Mouse (Mus musculus) ES-E14 (cell line): ENCODE data around the gene Klk8.

Experiments
- CHD2 ChIP-seq: IDR thresholded peaks from 2 replicates; pipeline ENCODE4 v1.6.1; 2014; ENCODE audit warnings: mild to moderate bottlenecking, low read depth, low read length, inconsistent platforms
- HCFC1 ChIP-seq: IDR thresholded peaks from 2 replicates; pipeline ENCODE4 v1.6.1; 2012; ENCODE audit warnings: low read length, inconsistent platforms, borderline replicate concordance; ENCODE audit not compliant: insufficient read depth
- MAFK ChIP-seq: IDR thresholded peaks from 2 replicates; pipeline ENCODE4 v1.6.1; 2014; ENCODE audit warnings: mild to moderate bottlenecking, low read depth, low read length, inconsistent platforms; ENCODE audit not compliant: insufficient read depth
- ZNF384 ChIP-seq: IDR thresholded peaks from 2 replicates; pipeline ENCODE4 v1.6.1; 2012; ENCODE audit warnings: low read depth, low read length, inconsistent platforms

GRCm38 (mm10) chr7:43815211-43815610 is 17.8 kb downstream of the Klk8 start:
- TF ChIP-seq HCFC1 (no peak), ZNF384 (no peak), CHD2 (no peak), MAFK (no peak)
